Mouse (Mus musculus): ENCODE results near the gene Syt3. TPM values are rescaled to one million over a fixed set of nuclear protein-coding genes. Genes with fewer than 3 reads are reported as not detected.

Gene Syt3
- polyA plus RNA-seq (2012; ENCODE audit: insufficient read depth, insufficient read length, missing spikeins), result 3.2 and 4.9 TPM in 2 replicates

DNA sequence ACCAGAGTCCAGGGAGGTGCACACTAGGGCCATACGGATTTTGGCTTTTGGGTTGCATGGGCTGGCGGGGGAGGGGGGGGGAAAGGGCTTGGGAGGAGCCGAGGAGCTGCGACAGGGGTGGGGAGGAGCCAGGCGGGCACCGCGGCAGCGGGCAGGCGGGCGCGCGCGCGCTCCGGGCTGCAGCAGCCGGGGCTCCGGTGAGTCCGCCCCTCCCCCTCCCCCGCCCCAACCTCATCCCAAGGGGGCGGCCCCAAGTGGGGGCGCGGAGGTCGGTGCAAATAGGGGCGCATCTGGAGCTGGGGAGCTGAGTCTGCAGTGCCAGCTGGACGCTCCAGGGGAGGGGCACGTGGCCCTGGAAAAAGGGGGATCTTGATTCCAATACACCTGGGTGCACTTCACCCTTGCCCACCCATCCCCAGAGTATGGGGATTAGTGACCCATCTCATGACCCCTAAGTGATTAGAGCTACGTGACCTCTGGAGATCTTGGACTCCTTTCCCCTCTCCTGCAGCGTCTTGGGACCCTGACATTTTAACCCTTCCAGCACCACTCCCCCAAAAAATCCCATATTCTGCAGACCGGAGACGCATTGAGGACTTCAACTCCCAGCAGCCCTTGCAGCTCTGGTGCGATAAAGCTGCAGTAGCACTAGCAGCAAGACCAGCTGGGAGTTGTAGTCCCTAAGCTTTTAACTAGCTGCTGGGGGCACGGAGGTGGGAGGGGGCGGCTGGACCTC is at the start of gene Syt3:
TSS of gene Syt3 (plus strand) at position 123 of the 736 bp plus-strand sequence.
- H3K27ac ChIP-seq (replicated peaks; ENCODE audit: low read depth, low read length), result no peak within 1 kb of the TSS

GRCm38 (mm10) chr7:44334139-44334538 is 49.8 kb upstream of the Syt3 start:
- Histone ChIP-seq H3K4me1 (ENCODE audit: control insufficient read depth, insufficient read depth, insufficient read length, low read length) (no peaks in the 10 kb centered on the region), H3K27ac (replicated peaks; ENCODE audit: low read depth, low read length) (no peak overlapping the region), H3K4me3 (ENCODE audit: insufficient read depth, low read depth, low read length) (no peak overlapping the region)

More for the DNA sequence above, at the start of gene Syt3:
- no peaks in the 10 kb centered on the region for H3K4me1 ChIP-seq (ENCODE audit: control insufficient read depth, insufficient read depth, insufficient read length, low read length)
- H3K4me3 ChIP-seq (ENCODE audit: insufficient read depth, low read depth, low read length), result peak within 1 kb of the TSS; percentile 64

- H3K4me3 ChIP-seq (ENCODE audit: insufficient read depth, low read depth, low read length), result no peak overlapping the region
- no peak overlapping the region for H3K27ac ChIP-seq (replicated peaks; ENCODE audit: low read depth, low read length)
- no peaks in the 10 kb centered on the region for H3K4me1 ChIP-seq (ENCODE audit: control insufficient read depth, insufficient read depth, insufficient read length, low read length)
Observed at GRCm38 (mm10) chr7:44335031-44335878, 48.6 kb upstream of the Syt3 start.

GRCm38 (mm10) chr7:44336046-44337021 is 47.6 kb upstream of the Syt3 start:
- H3K27ac ChIP-seq (replicated peaks; ENCODE audit: low read depth, low read length), result no peak overlapping the region
- H3K4me3 ChIP-seq (ENCODE audit: insufficient read depth, low read depth, low read length), result no peak overlapping the region
- no peaks in the 10 kb centered on the region for H3K4me1 ChIP-seq (ENCODE audit: control insufficient read depth, insufficient read depth, insufficient read length, low read length)

DNA sequence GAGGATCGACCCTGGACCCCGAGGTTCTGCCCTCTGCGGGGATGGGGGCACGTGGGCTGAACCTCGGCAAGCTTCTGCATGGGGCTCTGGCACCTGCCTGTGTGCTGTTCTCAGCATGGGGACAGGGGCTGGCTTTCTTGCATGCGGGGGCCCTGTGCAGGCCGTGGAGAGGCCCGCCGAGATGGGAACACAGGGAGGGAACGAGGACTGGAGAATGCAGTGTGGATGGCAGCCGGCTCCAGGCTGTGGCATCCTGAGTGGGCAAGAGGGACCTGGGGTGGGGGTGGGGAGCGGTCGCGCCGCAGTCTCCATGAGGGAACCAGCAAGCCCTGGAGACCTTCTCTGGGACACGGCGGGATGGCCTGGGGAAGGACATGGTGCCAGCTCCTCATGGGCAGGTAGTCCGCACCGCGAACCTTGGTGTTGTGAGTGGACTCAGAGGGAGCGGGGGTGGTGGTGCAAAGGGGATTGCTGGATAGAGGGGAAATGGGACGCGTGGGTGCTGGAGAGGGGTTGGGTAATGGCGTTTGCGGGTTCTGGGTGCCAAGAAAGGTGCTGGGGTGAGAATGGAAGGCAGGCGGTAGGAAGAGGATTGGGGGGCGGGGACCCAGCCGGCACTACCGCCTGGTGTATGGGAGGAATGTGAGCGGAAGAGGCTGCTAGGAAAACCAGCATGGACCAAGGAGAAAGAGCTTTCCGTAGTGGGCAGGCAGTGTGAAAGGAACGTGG is 46.6 kb upstream of the Syt3 start:
- Histone ChIP-seq H3K27ac (replicated peaks; ENCODE audit: low read depth, low read length) (no peak overlapping the region), H3K4me3 (ENCODE audit: insufficient read depth, low read depth, low read length) (no peak overlapping the region), H3K4me1 (ENCODE audit: control insufficient read depth, insufficient read depth, insufficient read length, low read length) (no peaks in the 10 kb centered on the region)

- Histone ChIP-seq H3K4me3 (ENCODE audit: insufficient read depth, low read depth, low read length) (no peak overlapping the region), H3K4me1 (ENCODE audit: control insufficient read depth, insufficient read depth, insufficient read length, low read length) (no peaks in the 10 kb centered on the region), H3K27ac (replicated peaks; ENCODE audit: low read depth, low read length) (no peak overlapping the region)
Observed at GRCm38 (mm10) chr7:44340226-44340625, 43.7 kb upstream of the Syt3 start.

GRCm38 (mm10) chr7:44341119-44341518 is 42.8 kb upstream of the Syt3 start:
- Histone ChIP-seq H3K27ac (replicated peaks; ENCODE audit: low read depth, low read length) (no peak overlapping the region), H3K4me1 (ENCODE audit: control insufficient read depth, insufficient read depth, insufficient read length, low read length) (no peaks in the 10 kb centered on the region), H3K4me3 (ENCODE audit: insufficient read depth, low read depth, low read length) (no peak overlapping the region)

DNA sequence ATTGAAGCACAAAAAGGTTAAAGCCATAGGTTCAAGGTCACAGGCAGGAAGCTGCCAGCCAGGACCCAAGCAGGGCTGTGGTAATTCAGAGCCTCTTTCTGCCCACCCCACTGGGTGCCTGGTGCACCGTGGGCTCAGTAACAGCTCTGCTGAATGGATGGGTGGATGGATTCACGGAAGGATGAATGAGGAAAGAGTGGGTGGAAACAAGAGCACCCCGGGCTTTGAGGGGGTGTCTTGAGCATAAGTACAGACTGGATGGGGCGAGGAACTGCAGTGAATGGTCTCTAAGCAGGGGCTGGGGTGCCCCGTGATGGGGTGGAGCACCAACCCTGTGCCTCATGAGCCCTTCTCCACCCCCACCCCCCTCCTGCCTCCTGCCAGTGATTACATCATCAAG is 42.2 kb upstream of the Syt3 start:
- Histone ChIP-seq H3K4me1 (ENCODE audit: control insufficient read depth, insufficient read depth, insufficient read length, low read length) (no peaks in the 10 kb centered on the region), H3K27ac (replicated peaks; ENCODE audit: low read depth, low read length) (no peak overlapping the region), H3K4me3 (ENCODE audit: insufficient read depth, low read depth, low read length) (no peak overlapping the region)

- H3K4me1 ChIP-seq (ENCODE audit: control insufficient read depth, insufficient read depth, insufficient read length, low read length), result no peaks in the 10 kb centered on the region
- no peak overlapping the region for H3K4me3 ChIP-seq (ENCODE audit: insufficient read depth, low read depth, low read length)
- H3K27ac ChIP-seq (replicated peaks; ENCODE audit: low read depth, low read length), result no peak overlapping the region
Observed at GRCm38 (mm10) chr7:44343459-44344015, 40.4 kb upstream of the Syt3 start.

DNA sequence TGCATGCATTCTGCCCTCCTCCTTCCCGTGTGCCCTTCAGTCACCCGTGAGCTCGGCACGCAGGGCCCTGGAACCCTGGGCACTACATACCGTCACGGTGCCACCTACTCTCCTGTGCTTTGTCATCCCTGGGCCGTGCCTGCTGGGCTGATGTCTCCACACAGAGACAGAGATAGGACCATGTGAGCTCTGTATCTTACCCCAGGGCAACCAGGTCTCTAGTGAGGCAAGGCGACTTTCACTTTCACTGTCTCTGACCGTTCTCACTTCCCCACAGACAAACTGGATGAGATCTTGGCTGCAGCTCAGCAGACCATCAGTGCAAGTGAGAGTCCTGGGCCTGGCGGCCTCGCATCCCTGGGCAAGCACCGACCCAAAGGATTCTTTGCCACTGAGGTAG is 39.3 kb upstream of the Syt3 start:
- no peak overlapping the region for H3K27ac ChIP-seq (replicated peaks; ENCODE audit: low read depth, low read length)
- H3K4me3 ChIP-seq (ENCODE audit: insufficient read depth, low read depth, low read length), result 0 out of 2 replicates have a peak overlapping the region, but pooled peaks have one; percentile 12
- no peaks in the 10 kb centered on the region for H3K4me1 ChIP-seq (ENCODE audit: control insufficient read depth, insufficient read depth, insufficient read length, low read length)

DNA sequence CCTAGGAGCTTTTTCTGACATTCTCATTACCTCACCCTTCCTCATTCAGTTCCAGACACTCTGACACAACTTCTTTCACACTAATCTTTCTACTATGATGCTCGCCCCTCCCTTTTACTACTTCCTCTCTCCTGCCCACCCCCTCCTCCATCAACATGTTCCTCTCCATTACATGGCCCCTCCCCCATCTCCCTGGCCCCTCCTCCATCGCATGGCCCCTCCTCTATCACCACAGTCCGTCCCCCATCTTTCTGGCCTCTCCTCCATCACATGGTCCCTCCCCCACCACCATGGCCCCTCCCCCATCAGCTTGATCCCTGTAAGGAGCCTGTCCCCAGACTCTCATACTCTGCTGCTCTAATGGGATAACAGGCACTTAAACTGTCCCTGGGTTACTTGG is 34.9 kb upstream of the Syt3 start:
- H3K4me1 ChIP-seq (ENCODE audit: control insufficient read depth, insufficient read depth, insufficient read length, low read length), result no peaks in the 10 kb centered on the region
- H3K4me3 ChIP-seq (ENCODE audit: insufficient read depth, low read depth, low read length), result no peak overlapping the region
- H3K27ac ChIP-seq (replicated peaks; ENCODE audit: low read depth, low read length), result no peak overlapping the region

DNA sequence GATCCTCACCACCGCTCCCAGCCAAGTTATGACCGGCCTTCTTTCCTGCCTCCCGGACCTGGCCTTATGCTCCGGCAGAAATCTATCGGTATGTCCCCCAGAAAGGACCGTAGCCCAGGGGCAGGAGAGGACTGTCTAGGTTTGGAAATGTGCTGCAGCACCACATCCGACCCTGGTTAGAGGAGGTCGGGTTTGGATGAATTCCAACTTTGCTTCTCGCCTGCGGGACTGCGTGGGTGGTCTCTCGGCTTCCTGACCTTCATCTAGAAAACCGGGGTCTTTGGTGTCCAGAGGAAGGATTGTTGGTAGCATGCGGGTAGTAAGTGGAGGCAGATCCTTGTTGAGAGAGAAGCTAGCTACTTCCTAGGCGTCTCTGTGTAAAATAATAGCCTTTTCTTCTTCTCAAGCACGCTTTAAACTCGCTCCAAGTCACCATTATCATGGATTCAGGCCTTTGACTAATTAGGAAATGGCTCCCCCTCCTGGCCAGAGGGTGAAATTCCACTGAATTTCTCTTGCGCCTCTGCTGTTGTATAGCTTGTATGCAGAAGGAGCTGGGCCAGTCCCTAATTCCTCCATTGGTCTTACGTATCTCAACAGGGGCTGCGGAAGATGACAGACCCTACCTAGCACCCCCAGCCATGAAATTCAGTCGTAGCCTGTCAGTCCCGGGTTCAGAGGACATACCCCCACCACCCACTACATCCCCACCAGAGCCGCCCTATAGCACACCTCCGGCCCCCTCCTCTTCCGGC is 32.8 kb upstream of the Syt3 start:
- Histone ChIP-seq H3K27ac (replicated peaks; ENCODE audit: low read depth, low read length) (no peak overlapping the region), H3K4me3 (ENCODE audit: insufficient read depth, low read depth, low read length) (0 out of 2 replicates have a peak overlapping the region, but pooled peaks have one; percentile 9), H3K4me1 (ENCODE audit: control insufficient read depth, insufficient read depth, insufficient read length, low read length) (no peaks in the 10 kb centered on the region)

DNA sequence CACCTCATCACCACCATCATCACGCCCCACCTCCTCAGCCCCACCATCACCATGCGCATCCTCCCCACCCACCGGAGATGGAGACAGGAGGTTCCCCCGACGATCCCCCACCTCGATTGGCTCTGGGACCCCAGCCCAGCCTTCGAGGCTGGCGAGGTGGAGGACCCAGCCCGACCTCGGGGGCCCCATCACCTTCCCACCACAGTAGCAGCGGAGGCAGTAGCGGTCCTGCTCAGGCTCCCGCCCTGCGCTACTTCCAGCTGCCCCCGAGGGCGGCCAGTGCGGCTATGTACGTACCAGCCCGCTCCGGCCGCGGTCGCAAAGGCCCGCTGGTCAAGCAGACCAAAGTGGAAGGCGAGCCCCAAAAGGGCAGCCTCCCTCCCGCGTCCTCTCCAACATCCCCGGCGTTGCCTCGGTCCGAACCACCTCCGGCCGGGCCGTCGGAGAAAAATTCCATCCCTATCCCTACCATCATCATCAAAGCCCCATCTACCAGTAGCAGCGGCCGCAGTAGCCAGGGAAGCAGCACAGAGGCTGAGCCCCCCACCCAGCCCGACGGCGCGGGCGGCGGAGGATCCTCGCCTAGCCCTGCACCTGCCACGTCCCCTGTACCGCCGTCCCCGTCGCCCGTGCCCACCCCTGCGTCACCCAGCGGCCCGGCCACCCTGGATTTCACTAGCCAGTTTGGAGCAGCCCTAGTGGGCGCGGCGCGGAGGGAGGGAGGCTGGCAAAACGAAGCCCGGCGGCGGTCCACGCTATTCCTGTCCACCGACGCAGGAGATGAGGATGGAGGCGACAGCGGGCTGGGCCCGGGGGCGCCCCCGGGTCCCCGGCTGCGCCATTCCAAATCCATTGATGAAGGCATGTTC is 31.8 kb upstream of the Syt3 start:
- no peak overlapping the region for H3K4me3 ChIP-seq (ENCODE audit: insufficient read depth, low read depth, low read length)
- no peak overlapping the region for H3K27ac ChIP-seq (replicated peaks; ENCODE audit: low read depth, low read length)
- no peaks in the 10 kb centered on the region for H3K4me1 ChIP-seq (ENCODE audit: control insufficient read depth, insufficient read depth, insufficient read length, low read length)
